Mouse (Mus musculus): ENCODE data around the gene Wdr83. TPM values are rescaled to one million over a fixed set of nuclear protein-coding genes. Genes with fewer than 3 reads are reported as not detected.
A peak's percentile ranks its signal among the peaks of the same experiment; 100 is the strongest.

Wdr83 gene
- total RNA-seq, 2 experiments from 2014 or later: 26.3 to 34.6 TPM

GRCm38 (mm10) chr8:85035728-85036310 is 45.3 kb downstream of the Wdr83 start:
- peak in 1 of 2 experiments; percentile 43 for DNase-seq (ENCODE audit: low spot score in 2 of 2)

GRCm38 (mm10) chr8:85035165-85035727 is 45.9 kb downstream of the Wdr83 start:
- no peak for DNase-seq (ENCODE audit: low spot score in 2 of 2)

- DNase-seq (ENCODE audit: low spot score in 2 of 2): peak; percentile 43 to 81
Observed at GRCm38 (mm10) chr8:85034764-85035163, 46.3 kb downstream of the Wdr83 start.

GRCm38 (mm10) chr8:85033867-85034266 is 47.2 kb downstream of the Wdr83 start:
- DNase-seq (ENCODE audit: low spot score in 2 of 2): no peak

GRCm38 (mm10) chr8:85032622-85033311 is 48.3 kb downstream of the Wdr83 start:
- DNase-seq (ENCODE audit: low spot score in 2 of 2): no peak

- DNase-seq (ENCODE audit: low spot score in 2 of 2): no peak
Observed at GRCm38 (mm10) chr8:85029271-85029670, 51.8 kb downstream of the Wdr83 start.

DNA sequence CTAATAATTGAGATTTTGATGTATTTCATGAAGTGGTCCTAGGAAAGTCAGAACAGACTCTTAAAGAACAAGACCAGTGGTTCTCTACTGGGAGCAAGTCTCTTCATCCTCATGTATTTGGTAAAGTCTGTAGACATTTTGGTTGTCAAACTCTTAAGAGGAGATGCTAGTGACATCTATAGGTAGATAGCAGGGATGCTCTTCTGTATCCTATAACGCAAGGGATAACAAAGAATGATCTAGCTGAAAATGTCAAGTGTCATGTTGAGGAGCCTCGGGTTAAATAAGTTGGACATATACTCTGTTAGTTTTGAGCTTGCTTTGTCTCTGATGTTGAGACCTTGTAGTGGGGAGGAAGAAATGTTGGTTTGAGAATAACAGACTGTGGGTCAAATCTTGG is 53.2 kb downstream of the Wdr83 start:
- no peak for DNase-seq (ENCODE audit: low spot score in 2 of 2)

- no peak for DNase-seq (ENCODE audit: low spot score in 2 of 2)
Observed at GRCm38 (mm10) chr8:85027516-85027855, 53.6 kb downstream of the Wdr83 start.

- peak; percentile 93 to 97 for DNase-seq (ENCODE audit: low spot score in 2 of 2)
Observed at GRCm38 (mm10) chr8:85026670-85027515, 54.2 kb downstream of the Wdr83 start, which contains the start of gene Trir. Gene Trir (plus strand): TSS chr8:85026823.

DNA sequence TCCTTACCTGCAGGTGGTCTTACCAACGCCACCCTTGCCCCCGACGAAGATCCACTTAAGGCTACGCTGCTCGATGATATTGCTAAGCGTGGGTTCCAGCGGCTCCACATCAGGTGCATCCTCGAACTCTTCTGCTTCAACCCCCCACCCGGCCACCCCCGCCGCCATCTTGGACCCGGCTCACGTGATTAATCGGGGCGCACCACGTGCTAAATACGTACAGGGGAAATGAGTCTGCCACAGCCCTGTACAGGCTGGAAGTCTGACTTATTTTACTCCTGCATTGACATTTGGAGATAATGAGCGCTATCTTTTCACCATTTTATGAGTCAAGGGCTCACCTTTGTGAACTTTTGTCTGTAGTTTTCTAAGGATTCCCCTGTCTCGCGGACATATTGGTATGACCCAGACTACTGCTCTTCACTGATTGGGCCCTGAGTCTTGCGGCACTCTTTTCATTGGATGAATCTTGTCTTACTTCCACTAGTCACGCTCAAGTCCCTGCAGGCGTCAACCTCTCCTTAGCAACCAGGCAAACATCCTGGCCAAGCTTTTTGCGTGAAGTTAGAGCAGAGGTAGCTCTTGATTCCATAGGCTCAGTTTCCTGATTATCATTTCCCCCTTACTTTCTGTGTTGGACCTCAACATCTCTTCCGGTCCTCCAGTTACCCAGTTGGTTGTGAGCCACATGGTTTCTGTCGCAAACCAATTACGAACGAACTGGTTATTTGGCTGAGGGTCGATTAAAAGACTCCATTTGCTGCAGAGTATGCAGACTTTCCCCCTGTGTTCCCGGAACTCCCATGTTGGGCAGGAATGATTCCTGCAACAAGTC is 55.8 kb downstream of the Wdr83 start, which contains the start of gene Asna1:
Gene Asna1, minus strand, starts transcription at position 184 of the 835 bp plus-strand sequence.
- peak; percentile 87 to 93 for DNase-seq (ENCODE audit: low spot score in 2 of 2)

Small RNA genes within 50 kb of the gene (microRNA-seq; reads per million reads assigned to microRNA genes)
- gene Gm23388 (0 to 0.57 reads per million in 2 experiments), gene Mir7070 (9.1 to 10.9 reads per million in 2 experiments)

Other genes with a start within 250 kb of the Wdr83 start
- gene Gadd45gip1, start 249.8 kb downstream of the Wdr83 start, total RNA-seq (2021): 10 to 100 TPM; 19.4 to 20.4 TPM
- gene Rad23a, start 240.6 kb downstream of the Wdr83 start, total RNA-seq (2021): 10 to 100 TPM; 59.4 to 64.8 TPM
- 100 to 1,000 TPM; 453 to 590 TPM for gene Calr, start 234.4 kb downstream of the Wdr83 start, total RNA-seq (2021)
- 10 to 100 TPM; 55.3 to 58.4 TPM for gene Farsa, start 224.3 kb downstream of the Wdr83 start, total RNA-seq (2021)
- 10 to 100 TPM; 21.4 to 24.5 TPM for gene Syce2, start 209.2 kb downstream of the Wdr83 start, total RNA-seq (2021)
- gene Gcdh, start 187.4 kb downstream of the Wdr83 start, total RNA-seq (2021): 10 to 100 TPM; 35.0 to 35.6 TPM
- not detected for gene Klf1, start 179.4 kb downstream of the Wdr83 start, total RNA-seq (2021)
- gene Dnase2a, start 172.7 kb downstream of the Wdr83 start, total RNA-seq (2021): 1 to 10 TPM; 4.0 TPM
- gene Mast1, start 143.9 kb downstream of the Wdr83 start, total RNA-seq (2021): 100 to 1,000 TPM; 127 to 140 TPM
- 1 to 10 TPM; 1.5 to 1.8 TPM for gene Rtbdn, start 134.3 kb downstream of the Wdr83 start, total RNA-seq (2021)
- not detected for gene Gm49661, start 111.9 kb downstream of the Wdr83 start, total RNA-seq (2021)
- 100 to 1,000 TPM; 417 to 431 TPM for gene Prdx2, start 111.7 kb downstream of the Wdr83 start, total RNA-seq (2021)
- 10 to 100 TPM; 34.3 to 34.4 TPM for gene Rnaseh2a, start 111.5 kb downstream of the Wdr83 start, total RNA-seq (2021)
- 10 to 100 TPM; 45.5 to 54.7 TPM for gene Junb, start 102.6 kb downstream of the Wdr83 start, total RNA-seq (2021)
- gene Hook2, start 90.7 kb downstream of the Wdr83 start, total RNA-seq (2021): 1 to 10 TPM; 7.6 to 9.0 TPM
- gene Best2, start 66.8 kb downstream of the Wdr83 start, total RNA-seq (2021): not detected
- 100 to 1,000 TPM; 108 to 115 TPM for gene Asna1, start 56.0 kb downstream of the Wdr83 start, total RNA-seq (2021)
- 100 to 1,000 TPM; 136 to 150 TPM for gene Trir, start 54.5 kb downstream of the Wdr83 start, total RNA-seq (2021)
- gene Tnpo2, start 44.4 kb downstream of the Wdr83 start, total RNA-seq (2021): 100 to 1,000 TPM; 150 to 152 TPM
- 10 to 100 TPM; 36.2 to 41.4 TPM for gene Fbxw9, start 21.3 kb downstream of the Wdr83 start, total RNA-seq (2021)
- not detected for gene Gm5741, start 13.3 kb downstream of the Wdr83 start, total RNA-seq (2021)
- 10 to 100 TPM; 63.8 to 67.4 TPM for gene Dhps, start 9.5 kb downstream of the Wdr83 start, total RNA-seq (2021)
- 10 to 100 TPM; 57.5 to 61.5 TPM for gene Wdr83os, start 566 bp downstream of the Wdr83 start, total RNA-seq (2021)
- 10 to 100 TPM; 39.6 to 42.7 TPM for gene Man2b1, start 2.0 kb upstream of the Wdr83 start, total RNA-seq (2021)
- 1 to 10 TPM; 5.6 to 5.8 TPM for gene Zfp791, start 41.8 kb upstream of the Wdr83 start, total RNA-seq (2021)
- not detected for gene Cks1brt, start 70.6 kb upstream of the Wdr83 start, total RNA-seq (2021)
- gene Olfr371, start 144.7 kb upstream of the Wdr83 start, total RNA-seq (2021): not detected
- gene Orc6, start 218.3 kb upstream of the Wdr83 start, total RNA-seq (2021): 10 to 100 TPM; 35.0 to 35.3 TPM
- 100 to 1,000 TPM; 135 to 142 TPM for gene Vps35, start 218.5 kb upstream of the Wdr83 start, total RNA-seq (2021)

Measured in layer of hippocampus, postnatal 14 days (tissue).